Mouse (Mus musculus) gastrocnemius, postnatal 4 days (tissue): ENCODE results near the gene Tlk1. TPM values are rescaled to one million over a fixed set of nuclear protein-coding genes. Genes with fewer than 3 reads are reported as not detected.

ENCODE experiments used
- DNase-seq, 2 experiments: peaks; one replicate each; pipeline ENCODE4 v3.0.0; 2021 to 2022; ENCODE audit warnings: low spot score in 2 of 2, mixed read lengths in 2 of 2
- long read RNA-seq, 2 experiments: library from polyadenylated mRNA; stranded (forward); transcript quantifications; one replicate each; pipeline ENCODE4 v2.0.0; 2021
- total RNA-seq, 2 experiments: library from RNA; stranded (reverse); gene quantifications; 2 replicates each; pipeline ENCODE4 v1.2.3; 2021

The Tlk1 gene
- 10 to 100 TPM; 43.4 to 52.1 TPM for total RNA-seq
- long read RNA-seq, experiment 1, full-length matches to known transcripts, result 35 of 57 reads
- long read RNA-seq, experiment 1, partial matches to known transcripts, result 7 of 57 reads
- long read RNA-seq, experiment 1, other reads (novel, unspliced or antisense), result 15 of 57 reads
- long read RNA-seq, experiment 2, full-length matches to known transcripts, result 58 of 81 reads
- long read RNA-seq, experiment 2, partial matches to known transcripts, result 5 of 81 reads
- long read RNA-seq, experiment 2, other reads (novel, unspliced or antisense), result 18 of 81 reads

- peak; percentile 74 to 81 for DNase-seq
These were observed at the start of gene Tlk1 for GRCm38 (mm10) chr2:70825371-70826051. Tlk1 (minus strand) TSS chr2:70825728.

GRCm38 (mm10) chr2:70875129-70875528 is 49.6 kb upstream of the Tlk1 start:
- DNase-seq, result no peak

- DNase-seq, result no peak
These were observed 47.6 kb upstream of the Tlk1 start for GRCm38 (mm10) chr2:70873168-70873567.

GRCm38 (mm10) chr2:70871466-70872022 is 46.0 kb upstream of the Tlk1 start:
- DNase-seq, result no peak

- no peak for DNase-seq
These were observed 45.3 kb upstream of the Tlk1 start for GRCm38 (mm10) chr2:70870819-70871218.

- no peak for DNase-seq
These were observed 43.6 kb upstream of the Tlk1 start for GRCm38 (mm10) chr2:70869116-70869515.

GRCm38 (mm10) chr2:70867231-70867630 is 41.7 kb upstream of the Tlk1 start:
- DNase-seq, result no peak

GRCm38 (mm10) chr2:70862881-70863280 is 37.4 kb upstream of the Tlk1 start:
- DNase-seq, result no peak

- no peak for DNase-seq
These were observed 34.2 kb upstream of the Tlk1 start for GRCm38 (mm10) chr2:70859740-70860139.

- no peak for DNase-seq
These were observed 31.4 kb upstream of the Tlk1 start for GRCm38 (mm10) chr2:70856971-70857370.

GRCm38 (mm10) chr2:70854231-70854888 is 28.8 kb upstream of the Tlk1 start:
- DNase-seq, result no peak

GRCm38 (mm10) chr2:70853329-70853728 is 27.8 kb upstream of the Tlk1 start:
- no peak for DNase-seq

GRCm38 (mm10) chr2:70852796-70853221 is 27.3 kb upstream of the Tlk1 start:
- no peak for DNase-seq

GRCm38 (mm10) chr2:70852186-70852795 is 26.8 kb upstream of the Tlk1 start:
- DNase-seq, result no peak

GRCm38 (mm10) chr2:70845871-70846270 is 20.3 kb upstream of the Tlk1 start:
- DNase-seq, result no peak

GRCm38 (mm10) chr2:70844694-70845395 is 19.3 kb upstream of the Tlk1 start:
- DNase-seq, result no peak

GRCm38 (mm10) chr2:70842049-70842618 is 16.6 kb upstream of the Tlk1 start:
- DNase-seq, result no peak

GRCm38 (mm10) chr2:70838536-70839216 is 13.1 kb upstream of the Tlk1 start:
- DNase-seq, result no peak

GRCm38 (mm10) chr2:70836306-70836651 is 10.8 kb upstream of the Tlk1 start:
- no peak for DNase-seq
